Mouse (Mus musculus) liver, embryonic 14.5 days (tissue): ENCODE measurements around the gene Cdc42ep2. TPM values are rescaled to one million over a fixed set of nuclear protein-coding genes. Genes with fewer than 3 reads are reported as not detected.

ENCODE experiments used
- ATAC-seq: fragments of 200-750 bp; cut with Nextera tagmentation; 2 replicates; pipeline ENCODE4 v1.8.0; 2017; ENCODE audit warnings: moderate number of reproducible peaks, mild to moderate bottlenecking, moderate library complexity; ENCODE audit not compliant: insufficient read depth
- DNase-seq, 3 experiments: peaks; one replicate each; pipeline ENCODE4 v3.0.0-alpha.2; 2012 to 2013; ENCODE audit warnings: low read depth in 3 of 3, low spot score in 3 of 3
- H3K27ac ChIP-seq: fragments of 300-500 bp; sonication (generic); 2 replicates; pipeline ENCODE4 v1.5.1; 2014; ENCODE audit warnings: moderate library complexity, mild to moderate bottlenecking, control low read depth, inconsistent platforms
- H3K27me3 ChIP-seq: fragments of 300-500 bp; sonication (generic); 2 replicates; pipeline ENCODE4 v1.6.1; 2014; ENCODE audit warnings: mild to moderate bottlenecking, low read length, moderate library complexity; ENCODE audit not compliant: control insufficient read depth, insufficient read depth
- H3K36me3 ChIP-seq: fragments of 300-500 bp; sonication (generic); replicated peaks from 2 replicates; pipeline ENCODE4 v1.6.1; 2014; ENCODE audit warnings: low read depth; ENCODE audit not compliant: control insufficient read depth, insufficient read depth
- H3K4me1 ChIP-seq, 2 experiments: fragments of 200-500 bp in 1 of 2; fragments of 300-500 bp in 1 of 2; sonication (generic) in 1 of 2; replicated peaks; 2 replicates each; pipeline ENCODE4 v1.6.1; 2012 to 2014; ENCODE audit warnings: antibody characterized with exemption in 1 of 2, inconsistent platforms in 1 of 2, low read length in 1 of 2; ENCODE audit not compliant: control insufficient read depth in 2 of 2, insufficient read depth in 2 of 2
- H3K4me2 ChIP-seq: fragments of 300-500 bp; sonication (generic); 2 replicates; pipeline ENCODE4 v1.6.1; 2014; ENCODE audit warnings: low read depth, mild to moderate bottlenecking, control low read depth, moderate library complexity
- H3K4me3 ChIP-seq, 2 experiments: fragments of 200-500 bp in 1 of 2; fragments of 300-500 bp in 1 of 2; sonication (generic) in 1 of 2; 2 replicates each; pipeline ENCODE4 v1.5.1; 2012 to 2014; ENCODE audit warnings: low read depth in 2 of 2, low read length in 2 of 2, mild to moderate bottlenecking in 2 of 2, control low read depth in 1 of 2, inconsistent platforms in 1 of 2, moderate library complexity in 1 of 2; ENCODE audit not compliant: insufficient read depth in 1 of 2
- H3K9ac ChIP-seq: fragments of 300-500 bp; sonication (generic); replicated peaks from 2 replicates; pipeline ENCODE4 v1.6.1; 2014; ENCODE audit warnings: mild to moderate bottlenecking, control low read depth, moderate library complexity
- H3K9me3 ChIP-seq: fragments of 300-500 bp; sonication (generic); 2 replicates; pipeline ENCODE4 v1.6.1; 2016; ENCODE audit warnings: low read length, mixed read lengths; ENCODE audit not compliant: control insufficient read depth
- CTCF ChIP-seq: IDR thresholded peaks from 2 replicates; pipeline ENCODE4 v1.5.1; 2016; ENCODE audit warnings: antibody characterized with exemption, low read depth, control low read depth
- EP300 ChIP-seq: IDR thresholded peaks from 2 replicates; pipeline ENCODE4 v1.6.1; 2016; ENCODE audit warnings: antibody characterized with exemption, low read depth
- WGBS: fragments of 180-500 bp; shearing (Covaris S2); extraction: QIAGEN DNeasy Blood & Tissue Kit; methylation state at CpG from one replicate; pipeline ENCODE4 v1.1.7; 2014; ENCODE audit not compliant: insufficient replicate concordance; 5-methylcytosine and 5-hydroxymethylcytosine counted together
- polyA plus RNA-seq, 2 experiments: library from polyadenylated mRNA; depleted of rRNA in 1 of 2; stranded (reverse) in 1 of 2; unstranded in 1 of 2; fragments of >200 nt; fragmentation: Nextera tagmentation in 1 of 2; extraction: Ambion mirVana in 1 of 2; gene quantifications; 2 replicates each; pipeline versions ENCODE4 v1.2.1 to v1.2.3; 2012 to 2014

The Cdc42ep2 gene
- polyA plus RNA-seq, 2 experiments = 2.1 to 2.2 TPM

DNA sequence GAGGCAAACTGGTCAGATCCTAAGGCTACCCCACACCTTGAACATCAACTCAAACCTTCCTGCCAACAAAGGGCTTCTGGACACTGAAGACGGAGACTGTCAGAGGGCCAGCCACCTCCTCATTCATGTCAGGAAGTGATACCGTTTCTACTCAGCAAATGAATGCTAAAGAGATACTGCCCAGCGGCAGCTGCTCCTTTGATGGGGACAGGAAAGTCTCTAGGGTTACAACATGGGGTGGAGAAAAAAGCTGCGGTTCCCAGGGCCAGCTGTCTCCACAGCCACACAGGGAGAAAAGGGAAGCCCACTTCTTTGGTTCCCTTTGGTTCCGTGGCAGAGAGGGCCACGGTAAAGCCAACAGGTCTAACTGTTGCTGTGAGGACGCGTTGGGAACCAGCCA is 19.5 kb upstream of the Cdc42ep2 start:
- H3K27ac ChIP-seq = no peak overlapping the region

DNA sequence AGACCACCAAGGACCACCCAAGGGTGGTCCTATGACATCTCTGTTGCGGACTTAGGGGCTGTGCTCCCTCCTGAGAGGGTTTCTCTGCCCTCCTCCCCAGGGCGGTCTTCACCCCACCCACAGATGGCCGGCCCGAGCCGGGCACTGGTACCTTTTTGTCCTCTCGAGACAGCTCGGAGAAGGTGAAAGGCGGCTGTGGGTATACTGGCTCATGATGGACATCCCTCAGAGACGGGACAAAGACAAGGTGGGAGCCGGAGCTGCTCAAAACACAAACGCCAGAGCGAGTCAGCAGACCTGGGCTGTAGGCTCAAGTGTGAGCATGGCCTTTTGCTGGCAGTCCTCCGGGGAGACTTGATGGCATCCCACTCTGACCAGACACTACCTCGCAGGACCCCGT is 18.8 kb upstream of the Cdc42ep2 start:
- Histone ChIP-seq H3K4me3 (no peak overlapping the region), H3K27ac (no peak overlapping the region), H3K4me2 (no peak overlapping the region), H3K9ac (no peak overlapping the region), H3K27me3 (no peaks in the 10 kb centered on the region), H3K4me1 (peaks cover 3 to 17% of the 10 kb centered on the region in 2 experiments), H3K9me3 (no peaks in the 10 kb centered on the region), H3K36me3 (peaks cover 44% of the 10 kb centered on the region)
- WGBS = 86% methylated on average over 15 of the region's 15 CpGs
- no peak for DNase-seq
- no peak for TF ChIP-seq CTCF
- no peak for TF ChIP-seq EP300
- no peak for ATAC-seq

More for the DNA sequence above, 19.5 kb upstream of the Cdc42ep2 start:
- Histone ChIP-seq H3K4me1 (peaks cover 0 to 13% of the 10 kb centered on the region in 2 experiments; a peak in 1 of 4 replicates), H3K36me3 (peaks cover 51% of the 10 kb centered on the region), H3K4me3 (no peak overlapping the region), H3K27me3 (no peaks in the 10 kb centered on the region), H3K9ac (no peak overlapping the region), H3K4me2 (no peak overlapping the region), H3K9me3 (no peaks in the 10 kb centered on the region)
- no peak for TF ChIP-seq EP300
- ATAC-seq (no peak), DNase-seq (no peak)
- 77% methylated on average over 8 of the region's 8 CpGs for WGBS

DNA sequence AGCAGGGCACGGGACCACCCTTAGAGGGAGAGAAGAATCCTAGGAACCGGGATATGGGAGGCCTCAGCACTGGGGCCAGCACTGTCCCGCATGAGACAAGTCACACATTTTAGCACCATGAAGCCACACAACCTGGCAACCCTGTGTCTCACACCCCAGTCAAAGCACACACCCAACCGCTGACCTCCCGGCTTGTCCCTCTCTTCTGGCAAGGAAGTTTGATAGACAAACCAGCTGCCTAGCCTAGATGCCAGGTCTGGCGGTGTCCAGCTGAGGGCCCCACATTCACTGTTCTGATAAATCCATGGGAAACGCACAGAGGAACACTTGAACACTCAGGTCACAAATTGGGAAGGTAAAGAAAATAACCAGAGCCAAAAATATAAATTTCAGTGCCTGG is 18.0 kb upstream of the Cdc42ep2 start:
- no peak for ATAC-seq
- H3K9me3 ChIP-seq = no peaks in the 10 kb centered on the region
- no peak overlapping the region for H3K27ac ChIP-seq
- WGBS = 87% methylated on average over 7 of the region's 7 CpGs
- no peaks in the 10 kb centered on the region for H3K27me3 ChIP-seq
- H3K4me3 ChIP-seq = no peak overlapping the region
- H3K36me3 ChIP-seq = peaks cover 35% of the 10 kb centered on the region
- TF ChIP-seq CTCF (no peak), EP300 (no peak)
- H3K4me1 ChIP-seq = peaks cover 9 to 25% of the 10 kb centered on the region in 2 experiments
- no peak overlapping the region for H3K4me2 ChIP-seq
- no peak for DNase-seq
- no peak overlapping the region for H3K9ac ChIP-seq

DNA sequence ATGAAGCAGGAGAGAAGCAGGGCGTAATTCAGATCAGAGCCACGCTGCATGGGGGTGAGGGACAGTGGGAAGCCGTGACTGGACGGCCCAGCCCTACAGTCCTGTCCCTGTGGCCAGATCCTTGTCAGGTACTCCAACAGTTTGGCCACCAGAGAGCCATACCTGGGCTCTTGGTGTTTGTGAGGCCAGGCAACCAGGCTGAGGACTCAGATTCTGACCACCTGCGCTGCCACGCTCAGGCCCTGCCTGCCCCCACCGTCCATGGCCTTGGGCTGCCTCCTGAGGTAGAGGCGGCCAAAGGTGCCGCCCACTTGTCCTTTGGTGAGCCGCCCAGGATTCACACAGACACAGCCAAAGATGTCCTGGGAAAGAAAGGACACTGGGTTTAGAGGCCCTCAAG is 16.0 kb upstream of the Cdc42ep2 start:
- H3K4me2 ChIP-seq = no peak overlapping the region
- no peaks in the 10 kb centered on the region for H3K9me3 ChIP-seq
- TF ChIP-seq CTCF (no peak), EP300 (no peak)
- H3K27me3 ChIP-seq = no peaks in the 10 kb centered on the region
- no peak overlapping the region for H3K27ac ChIP-seq
- no peak overlapping the region for H3K4me3 ChIP-seq
- peaks cover 18% of the 10 kb centered on the region for H3K36me3 ChIP-seq
- DNase-seq = no peak
- H3K9ac ChIP-seq = no peak overlapping the region
- no peak for ATAC-seq
- H3K4me1 ChIP-seq = peaks cover 12 to 25% of the 10 kb centered on the region in 2 experiments
- WGBS = 85% methylated on average over 10 of the region's 10 CpGs

DNA sequence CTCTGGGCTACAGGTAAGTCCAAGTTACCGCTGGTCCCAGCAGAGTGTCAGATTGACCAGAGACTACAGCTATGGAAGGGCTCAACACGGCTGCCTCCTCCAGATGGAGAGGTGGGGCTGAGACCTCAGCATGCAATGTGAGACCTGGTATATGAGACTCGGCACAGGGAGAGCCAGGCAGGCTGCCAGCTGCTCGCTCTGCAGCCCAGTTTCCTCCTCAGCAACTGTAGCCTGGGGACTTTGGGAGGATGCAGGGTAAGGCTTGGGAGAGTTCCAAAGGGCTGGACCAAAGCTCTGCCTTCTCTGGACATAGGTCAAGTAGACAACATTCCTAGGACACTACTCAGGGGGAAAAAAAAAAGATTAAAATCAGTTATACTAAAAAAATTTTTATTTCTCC is 15.6 kb upstream of the Cdc42ep2 start:
- Histone ChIP-seq H3K4me2 (no peak overlapping the region), H3K27ac (no peak overlapping the region), H3K9me3 (no peaks in the 10 kb centered on the region), H3K4me1 (peaks cover 12 to 25% of the 10 kb centered on the region in 2 experiments), H3K36me3 (peaks cover 13% of the 10 kb centered on the region), H3K9ac (no peak overlapping the region), H3K4me3 (no peak overlapping the region), H3K27me3 (no peaks in the 10 kb centered on the region)
- TF ChIP-seq CTCF (no peak), EP300 (no peak)
- DNase-seq (no peak), ATAC-seq (no peak)
- 81% methylated on average over 4 of the region's 4 CpGs for WGBS

DNA sequence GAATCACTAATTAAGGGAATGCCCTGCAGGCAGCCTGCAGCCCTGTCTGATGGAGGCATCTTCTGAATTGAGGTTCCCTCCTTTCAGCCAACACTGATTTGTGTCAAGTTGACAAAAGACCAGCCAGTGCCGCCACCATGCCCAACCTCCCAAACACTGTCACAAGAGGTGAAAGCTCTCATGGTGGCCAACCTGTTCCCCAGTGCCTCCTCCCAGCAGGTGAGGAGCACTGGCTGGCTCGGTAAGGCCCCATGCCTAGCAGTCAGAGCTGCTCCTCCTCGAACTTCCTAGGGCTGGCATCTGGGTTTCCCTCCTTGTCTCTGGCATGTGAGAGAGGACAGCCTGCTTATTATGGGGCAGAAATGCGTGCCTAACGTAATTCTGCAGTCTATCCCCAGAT is 15.1 kb upstream of the Cdc42ep2 start:
- Histone ChIP-seq H3K9ac (no peak overlapping the region), H3K27ac (no peak overlapping the region)
- ATAC-seq = no peak

More for the DNA sequence above, 15.1 kb upstream of the Cdc42ep2 start:
- DNase-seq = no peak
- H3K27me3 ChIP-seq = no peaks in the 10 kb centered on the region; the same call in 1 of the 2 replicates
- H3K36me3 ChIP-seq = peaks cover 9% of the 10 kb centered on the region
- no peak overlapping the region for H3K4me2 ChIP-seq
- H3K4me1 ChIP-seq = peaks cover 12 to 24% of the 10 kb centered on the region in 2 experiments
- no peak overlapping the region for H3K4me3 ChIP-seq
- H3K9me3 ChIP-seq = no peaks in the 10 kb centered on the region
- WGBS = 87% methylated on average over 5 of the region's 5 CpGs
- no peak for TF ChIP-seq EP300
- TF ChIP-seq CTCF = no peak
